Mouse (Mus musculus) midbrain, embryonic 12.5 days (tissue): Measurements from ENCODE around the gene Cnih3. TPM values are rescaled to one million over a fixed set of nuclear protein-coding genes. Genes with fewer than 3 reads are reported as not detected.
A peak's percentile ranks its signal among the peaks of the same experiment; 100 is the strongest.

Experiments
- ATAC-seq: fragments of 200-750 bp; cut with Nextera tagmentation; 2 replicates; pipeline ENCODE4 v1.8.0; 2017; ENCODE audit warnings: low read depth, moderate TSS enrichment, moderate library complexity; ENCODE audit not compliant: low FRiP score
- H3K27ac ChIP-seq: fragments of 300-500 bp; sonication (generic); replicated peaks from 2 replicates; pipeline ENCODE4 v1.5.1; 2016; ENCODE audit warnings: mild to moderate bottlenecking
- H3K27me3 ChIP-seq: fragments of 300-500 bp; sonication (generic); 2 replicates; pipeline ENCODE4 v1.6.1; 2016; ENCODE audit warnings: mild to moderate bottlenecking
- H3K36me3 ChIP-seq: fragments of 300-500 bp; sonication (generic); 2 replicates; pipeline ENCODE4 v1.6.1; 2016
- H3K4me1 ChIP-seq: fragments of 300-500 bp; sonication (generic); 2 replicates; pipeline ENCODE4 v1.6.1; 2016
- H3K4me2 ChIP-seq: fragments of 300-500 bp; sonication (generic); replicated peaks from 2 replicates; pipeline ENCODE4 v1.6.1; 2016; ENCODE audit warnings: mild to moderate bottlenecking, moderate library complexity
- H3K4me3 ChIP-seq: fragments of 300-500 bp; sonication (generic); 2 replicates; pipeline ENCODE4 v1.5.1; 2016; ENCODE audit warnings: mild to moderate bottlenecking
- H3K9ac ChIP-seq: fragments of 300-500 bp; sonication (generic); replicated peaks from 2 replicates; pipeline ENCODE4 v1.6.1; 2016; ENCODE audit warnings: mild to moderate bottlenecking, moderate library complexity
- H3K9me3 ChIP-seq: fragments of 300-500 bp; sonication (generic); 2 replicates; pipeline ENCODE4 v1.6.1; 2016; ENCODE audit warnings: mild to moderate bottlenecking
- WGBS: fragments of 180-500 bp; shearing (Covaris S2); methylation state at CpG from one replicate; pipeline ENCODE4 v1.1.7; 2016; 5-methylcytosine and 5-hydroxymethylcytosine counted together
- polyA plus RNA-seq: library from polyadenylated mRNA; unstranded; fragments of >200 nt; fragmentation: Nextera tagmentation; extraction: Ambion mirVana; gene quantifications from 2 replicates; pipeline ENCODE4 v1.2.1, GENCODE M21; 2016

Cnih3 gene
- polyA plus RNA-seq, result 1.3 and 1.7 TPM in 2 replicates

DNA sequence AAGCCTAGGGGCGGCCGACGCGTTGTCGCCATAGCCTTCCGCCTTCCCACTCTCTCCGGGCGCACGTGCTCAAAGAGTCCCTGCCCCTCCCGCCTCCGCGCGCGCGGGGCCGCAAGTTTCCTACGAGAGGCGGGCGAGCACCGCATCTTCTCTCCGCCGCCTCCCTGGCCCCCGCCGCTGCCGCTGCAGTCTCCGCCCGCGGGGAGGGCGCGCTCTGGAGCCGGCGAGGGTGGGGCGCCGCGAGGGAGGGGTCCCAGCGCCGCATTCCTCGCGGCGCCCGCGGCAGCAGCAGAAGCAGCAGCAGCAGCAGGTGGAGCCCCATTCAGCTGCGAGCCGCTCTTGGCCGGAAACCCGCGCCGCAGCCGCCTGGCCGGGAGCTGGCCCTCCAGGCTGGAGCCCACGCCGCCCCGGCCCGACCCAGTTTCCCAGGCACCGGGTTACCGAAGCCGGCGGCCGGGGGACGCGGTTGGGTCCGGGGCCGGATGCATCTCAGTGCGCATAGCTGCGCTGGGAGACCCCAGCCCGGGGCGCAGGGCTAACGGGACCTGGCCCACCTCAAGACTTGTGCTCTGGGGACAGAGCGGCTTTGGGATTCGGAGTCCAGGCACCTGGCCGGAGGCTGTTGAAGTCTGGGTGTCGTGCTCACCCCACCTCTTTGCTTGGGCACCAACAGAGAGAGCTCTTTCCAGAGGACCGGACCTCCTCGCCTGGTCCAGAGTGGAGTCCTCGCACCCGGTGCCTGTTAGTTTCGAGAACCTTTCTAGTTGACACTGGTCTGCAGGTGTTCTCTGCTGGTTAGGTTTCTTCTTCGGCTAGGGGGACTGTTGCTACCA, at the start of gene Cnih3:
Gene Cnih3, plus strand, starts transcription at position 262 of the 833 bp plus-strand sequence.
- Histone ChIP-seq H3K4me1 (peaks cover 20% of the 10 kb centered on the region), H3K4me3 (peak within 1 kb of the TSS; percentile 63), H3K9ac (peak within 1 kb of the TSS; percentile 64), H3K27me3 (peaks cover 52% of the 10 kb centered on the region), H3K4me2 (peak within 1 kb of the TSS; percentile 99), H3K27ac (no peak within 1 kb of the TSS), H3K9me3 (no peaks in the 10 kb centered on the region), H3K36me3 (no peaks in the 10 kb centered on the region)
- WGBS, result 1% methylated on average over 56 of the region's 78 CpGs
- peak; percentile 83 for ATAC-seq

GRCm38 (mm10) chr1:181307981-181308380, 44.4 kb upstream of the Cnih3 start:
- H3K4me2 ChIP-seq, result no peak overlapping the region
- no peak overlapping the region for H3K27ac ChIP-seq
- no peaks in the 10 kb centered on the region for H3K9me3 ChIP-seq
- no peaks in the 10 kb centered on the region for H3K36me3 ChIP-seq
- H3K27me3 ChIP-seq, result no peaks in the 10 kb centered on the region
- no peak overlapping the region for H3K4me3 ChIP-seq
- ATAC-seq, result no peak
- no peak overlapping the region for H3K9ac ChIP-seq
- no peaks in the 10 kb centered on the region for H3K4me1 ChIP-seq
- 78% methylated on average over 3 of the region's 3 CpGs for WGBS

GRCm38 (mm10) chr1:181310712-181311111, 41.7 kb upstream of the Cnih3 start:
- Histone ChIP-seq H3K4me2 (no peak overlapping the region), H3K27ac (no peak overlapping the region), H3K4me3 (no peak overlapping the region), H3K27me3 (no peaks in the 10 kb centered on the region), H3K9me3 (no peaks in the 10 kb centered on the region), H3K36me3 (no peaks in the 10 kb centered on the region), H3K4me1 (no peaks in the 10 kb centered on the region), H3K9ac (no peak overlapping the region)
- WGBS, result 91% methylated on average over 5 of the region's 5 CpGs
- ATAC-seq, result no peak

GRCm38 (mm10) chr1:181312115-181313045, 40.0 kb upstream of the Cnih3 start:
- no peaks in the 10 kb centered on the region for H3K4me1 ChIP-seq
- H3K27me3 ChIP-seq, result no peaks in the 10 kb centered on the region
- ATAC-seq, result no peak
- no peaks in the 10 kb centered on the region for H3K9me3 ChIP-seq
- H3K9ac ChIP-seq, result no peak overlapping the region
- no peaks in the 10 kb centered on the region for H3K36me3 ChIP-seq
- no peak overlapping the region for H3K4me3 ChIP-seq
- H3K27ac ChIP-seq, result no peak overlapping the region
- H3K4me2 ChIP-seq, result no peak overlapping the region
- 94% methylated on average over 15 of the region's 15 CpGs for WGBS

DNA sequence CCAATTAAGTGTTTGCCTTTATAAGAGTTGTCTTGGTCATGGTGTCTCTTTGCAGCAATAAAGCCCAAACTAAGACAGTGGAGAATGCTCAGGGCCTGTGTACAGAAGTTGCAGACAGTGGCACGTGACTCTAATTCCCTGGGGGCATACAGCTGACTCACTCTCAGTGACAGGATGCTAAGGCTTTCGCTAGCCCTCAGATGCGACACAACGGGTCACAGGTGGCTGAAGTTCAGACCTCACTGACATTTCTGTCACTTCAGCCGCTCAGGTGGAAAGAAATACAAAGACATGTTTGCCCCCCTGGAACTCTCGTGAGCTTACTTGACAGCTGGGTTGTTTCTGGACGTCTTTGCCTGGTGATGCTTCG, 39.4 kb upstream of the Cnih3 start:
- no peak for ATAC-seq
- 89% methylated on average over 8 of the region's 8 CpGs for WGBS
- Histone ChIP-seq H3K27ac (no peak overlapping the region), H3K36me3 (no peaks in the 10 kb centered on the region), H3K4me1 (no peaks in the 10 kb centered on the region), H3K4me2 (no peak overlapping the region), H3K9ac (no peak overlapping the region), H3K9me3 (no peaks in the 10 kb centered on the region), H3K4me3 (no peak overlapping the region), H3K27me3 (no peaks in the 10 kb centered on the region)

DNA sequence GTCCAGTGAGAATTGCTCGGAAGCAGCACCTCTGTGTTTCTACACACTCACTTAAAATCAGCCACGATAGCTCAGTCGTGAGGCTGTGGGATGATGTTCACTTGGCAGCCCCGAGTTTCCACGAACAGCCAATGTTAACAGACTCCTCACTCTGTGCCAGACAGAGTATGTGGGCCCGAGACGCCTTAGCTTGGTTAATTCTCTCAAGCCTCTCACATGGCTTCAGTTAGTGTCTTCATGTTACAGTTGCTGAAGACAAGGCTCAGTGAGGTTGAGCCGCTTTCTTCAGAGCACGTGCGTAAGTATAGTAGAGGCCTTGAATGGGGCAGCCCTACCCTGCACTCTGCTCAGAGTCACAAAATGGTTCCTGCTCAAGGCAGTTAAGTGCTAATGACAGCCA, 38.1 kb upstream of the Cnih3 start:
- no peaks in the 10 kb centered on the region for H3K4me1 ChIP-seq
- H3K9me3 ChIP-seq, result no peaks in the 10 kb centered on the region
- ATAC-seq, result no peak
- WGBS, result 92% methylated on average over 10 of the region's 10 CpGs
- no peaks in the 10 kb centered on the region for H3K27me3 ChIP-seq
- H3K36me3 ChIP-seq, result no peaks in the 10 kb centered on the region
- no peak overlapping the region for H3K4me3 ChIP-seq
- H3K4me2 ChIP-seq, result no peak overlapping the region
- H3K27ac ChIP-seq, result no peak overlapping the region
- no peak overlapping the region for H3K9ac ChIP-seq

GRCm38 (mm10) chr1:181315350-181315749, 37.1 kb upstream of the Cnih3 start:
- no peak for ATAC-seq
- no peaks in the 10 kb centered on the region for H3K9me3 ChIP-seq
- H3K9ac ChIP-seq, result no peak overlapping the region
- 85% methylated on average over 3 of the region's 3 CpGs for WGBS
- no peak overlapping the region for H3K27ac ChIP-seq
- no peak overlapping the region for H3K4me3 ChIP-seq
- H3K36me3 ChIP-seq, result no peaks in the 10 kb centered on the region
- H3K4me1 ChIP-seq, result no peaks in the 10 kb centered on the region
- no peaks in the 10 kb centered on the region for H3K27me3 ChIP-seq
- H3K4me2 ChIP-seq, result no peak overlapping the region

GRCm38 (mm10) chr1:181316571-181316970, 35.9 kb upstream of the Cnih3 start:
- Histone ChIP-seq H3K4me1 (no peaks in the 10 kb centered on the region), H3K36me3 (no peaks in the 10 kb centered on the region), H3K27ac (no peak overlapping the region), H3K9me3 (peaks cover 4% of the 10 kb centered on the region; the same call in 1 of the 2 replicates), H3K27me3 (no peaks in the 10 kb centered on the region), H3K9ac (no peak overlapping the region), H3K4me3 (no peak overlapping the region), H3K4me2 (no peak overlapping the region)
- WGBS, result 93% methylated on average over 5 of the region's 5 CpGs
- ATAC-seq, result no peak

DNA sequence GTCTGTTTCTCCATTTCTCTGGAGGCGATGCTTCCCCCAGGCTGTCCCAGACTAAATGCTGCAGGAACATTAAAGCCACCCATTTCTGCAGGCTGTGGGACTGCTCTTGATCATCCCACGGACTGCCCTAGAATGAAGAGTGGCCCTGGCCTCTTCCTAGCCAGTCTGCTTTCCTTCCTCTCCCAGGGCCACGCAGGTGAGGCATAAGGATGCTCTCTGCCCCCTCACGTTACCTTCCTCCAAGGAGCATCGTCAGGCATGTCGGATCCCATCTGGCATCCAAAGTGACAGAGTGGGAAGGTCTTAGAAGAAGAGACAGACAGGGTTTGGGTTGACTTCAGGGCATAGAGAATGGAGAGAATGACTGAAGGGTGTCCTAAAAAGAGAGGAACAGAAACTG, 33.0 kb upstream of the Cnih3 start:
- H3K36me3 ChIP-seq, result no peaks in the 10 kb centered on the region
- H3K27ac ChIP-seq, result no peak overlapping the region
- no peaks in the 10 kb centered on the region for H3K27me3 ChIP-seq
- ATAC-seq, result no peak
- H3K4me2 ChIP-seq, result no peak overlapping the region
- H3K9me3 ChIP-seq, result peaks cover 7% of the 10 kb centered on the region; the same call in 1 of the 2 replicates
- 81% methylated on average over 6 of the region's 6 CpGs for WGBS
- no peaks in the 10 kb centered on the region for H3K4me1 ChIP-seq
- H3K4me3 ChIP-seq, result no peak overlapping the region
- no peak overlapping the region for H3K9ac ChIP-seq

GRCm38 (mm10) chr1:181321149-181321548, 31.3 kb upstream of the Cnih3 start:
- Histone ChIP-seq H3K4me1 (no peaks in the 10 kb centered on the region; the same call in 1 of the 2 replicates), H3K27me3 (no peaks in the 10 kb centered on the region), H3K4me2 (no peak overlapping the region), H3K4me3 (no peak overlapping the region), H3K9ac (no peak overlapping the region), H3K27ac (no peak overlapping the region), H3K9me3 (peaks cover 7% of the 10 kb centered on the region; the same call in 1 of the 2 replicates), H3K36me3 (no peaks in the 10 kb centered on the region)
- WGBS, result 93% methylated on average over 5 of the region's 5 CpGs
- ATAC-seq, result no peak

DNA sequence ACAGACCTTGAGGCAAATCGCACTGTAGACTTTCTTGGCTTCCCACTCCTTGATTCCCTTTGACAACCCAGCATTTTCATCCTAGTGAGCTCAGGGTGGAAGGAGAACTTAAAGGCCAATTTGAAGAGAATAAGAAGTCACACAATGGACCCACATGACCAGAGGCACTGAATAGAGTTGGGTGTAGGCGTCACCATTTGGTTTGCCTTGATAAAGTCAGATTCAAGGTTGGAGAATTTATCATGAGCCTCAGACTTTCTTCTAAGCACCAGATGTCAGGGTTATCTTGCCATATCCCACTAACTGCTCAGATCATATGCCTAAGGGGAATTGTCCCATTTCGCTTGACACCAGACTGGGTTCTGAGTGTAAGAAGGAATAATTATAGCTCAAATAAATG, 29.3 kb upstream of the Cnih3 start:
- no peak for ATAC-seq
- no peaks in the 10 kb centered on the region; the same call in 1 of the 2 replicates for H3K4me1 ChIP-seq
- H3K4me2 ChIP-seq, result no peak overlapping the region
- H3K4me3 ChIP-seq, result no peak overlapping the region
- H3K9me3 ChIP-seq, result peaks cover 7% of the 10 kb centered on the region; the same call in 1 of the 2 replicates
- no peak overlapping the region for H3K27ac ChIP-seq
- H3K27me3 ChIP-seq, result no peaks in the 10 kb centered on the region
- 94% methylated on average over 3 of the region's 3 CpGs for WGBS
- no peak overlapping the region for H3K9ac ChIP-seq
- no peaks in the 10 kb centered on the region for H3K36me3 ChIP-seq

GRCm38 (mm10) chr1:181327137-181327536, 25.3 kb upstream of the Cnih3 start:
- Histone ChIP-seq H3K4me2 (no peak overlapping the region), H3K4me1 (no peaks in the 10 kb centered on the region; the same call in 1 of the 2 replicates), H3K27me3 (no peaks in the 10 kb centered on the region), H3K4me3 (no peak overlapping the region), H3K36me3 (no peaks in the 10 kb centered on the region), H3K27ac (no peak overlapping the region), H3K9me3 (no peaks in the 10 kb centered on the region), H3K9ac (no peak overlapping the region)
- no peak for ATAC-seq
- 91% methylated on average over 5 of the region's 5 CpGs for WGBS
